Mouse (Mus musculus) cerebellum, adult 2 months (tissue): ENCODE data around the gene Scpep1.

Experiments used
- CTCF ChIP-seq: fragments of 200-500 bp; IDR thresholded peaks from 2 replicates; pipeline ENCODE4 v1.5.1; 2011; ENCODE audit warnings: low read depth, mild to moderate bottlenecking, control low read depth, low read length, moderate library complexity, borderline replicate concordance; ENCODE audit not compliant: insufficient read depth
- POLR2A ChIP-seq: fragments of 200-500 bp; IDR thresholded peaks from 2 replicates; pipeline ENCODE4 v1.6.1; 2011; ENCODE audit warnings: low read length, control low read depth, borderline replicate concordance; ENCODE audit not compliant: insufficient read depth

DNA sequence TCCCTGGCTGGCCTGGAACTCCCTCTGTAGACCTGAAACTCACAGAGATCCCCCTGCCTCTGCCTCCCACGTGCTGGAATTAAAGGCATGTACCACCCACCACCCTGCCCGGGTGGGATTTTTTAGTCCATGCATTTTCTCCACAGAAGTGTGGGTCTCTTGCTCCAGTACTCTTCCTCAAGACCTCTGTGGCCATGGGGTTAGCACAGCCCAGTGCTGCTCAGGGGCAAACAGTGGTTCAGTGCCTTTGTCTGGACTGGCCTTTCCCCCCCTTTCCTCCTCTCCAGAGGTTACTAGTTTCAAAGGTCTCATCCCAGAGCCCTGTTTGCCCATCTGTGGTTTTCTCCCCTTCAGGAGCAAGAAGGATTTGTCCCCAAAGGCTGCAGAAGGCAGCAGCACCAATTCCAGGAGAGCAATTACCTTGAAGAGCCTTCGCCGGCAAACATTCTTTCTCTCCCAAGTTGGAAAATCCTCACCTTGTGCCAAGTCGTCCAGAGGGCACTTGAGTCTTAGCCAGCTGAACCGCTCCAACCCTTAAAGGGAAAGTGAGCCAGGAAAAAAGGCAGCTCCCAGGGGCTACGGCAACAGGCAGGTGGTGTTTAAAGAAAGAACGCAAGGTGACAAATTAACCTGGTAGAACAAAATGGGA is 45.8 kb downstream of the Scpep1 start:
- TF ChIP-seq POLR2A = no peak
- no peak for TF ChIP-seq CTCF
